Mouse (Mus musculus): Measurements from ENCODE around the gene Atf4.

DNA sequence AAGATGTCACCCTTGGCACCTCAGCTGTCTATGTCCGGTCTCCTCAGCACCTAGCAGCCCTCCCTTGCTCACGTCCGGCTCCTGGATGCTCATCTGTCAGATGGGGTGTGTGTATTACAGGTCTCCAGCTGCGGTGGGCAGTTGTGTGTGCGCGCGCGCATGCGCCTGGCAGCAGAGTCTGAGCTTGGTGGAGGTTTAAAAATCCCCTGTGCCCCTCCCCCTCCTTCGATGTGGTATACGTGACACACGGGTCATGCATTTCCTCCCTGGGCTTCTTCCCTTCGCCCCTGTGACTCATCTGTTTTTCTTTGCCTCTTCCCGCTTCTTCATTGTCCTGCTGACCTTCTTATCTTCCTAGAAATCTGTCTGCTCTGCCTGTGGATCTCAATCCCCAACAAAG, 35.8 kb upstream of the Atf4 start:
- TF ChIP-seq CTCF (IDR thresholded peaks at IDR 0.05; ENCODE audit: low read depth): no peak
- TF ChIP-seq EP300 (optimal IDR thresholded peaks at IDR 0.05): no peak

All from stomach, postnatal 0 days (tissue).